Mouse (Mus musculus) heart, adult 2 months (tissue): Measurements from ENCODE around the gene Trappc6b. TPM values are rescaled to one million over a fixed set of nuclear protein-coding genes. Genes with fewer than 3 reads are reported as not detected.

Experiments used
- DNase-seq, 2 experiments: peaks; one replicate each; pipeline ENCODE4 v3.0.0; 2021
- H3K27ac ChIP-seq: fragments of 200-600 bp; 2 replicates; pipeline ENCODE4 v1.8.1; 2022
- H3K27me3 ChIP-seq: fragments of 200-500 bp; 2 replicates; pipeline ENCODE4 v1.6.1; 2012; ENCODE audit warnings: mild to moderate bottlenecking, low read length, inconsistent platforms, mixed read lengths; ENCODE audit not compliant: control insufficient read depth, insufficient read depth
- H3K36me3 ChIP-seq: fragments of 200-500 bp; 2 replicates; pipeline ENCODE4 v1.6.1; 2012; ENCODE audit warnings: low read length, inconsistent platforms; ENCODE audit not compliant: control insufficient read depth, insufficient read depth
- H3K4me1 ChIP-seq: fragments of 200-500 bp; 2 replicates; pipeline ENCODE4 v1.6.1; 2011; ENCODE audit warnings: low read length; ENCODE audit not compliant: control insufficient read depth, insufficient read depth
- H3K4me3 ChIP-seq: fragments of 200-600 bp; 2 replicates; pipeline ENCODE4 v1.8.1; 2022
- H3K79me2 ChIP-seq: fragments of 200-500 bp; replicated peaks from 2 replicates; pipeline ENCODE4 v1.6.1; 2012; ENCODE audit warnings: mild to moderate bottlenecking, inconsistent platforms, low read length, moderate library complexity, mixed read lengths; ENCODE audit not compliant: control insufficient read depth, insufficient read depth
- H3K9ac ChIP-seq: fragments of 200-500 bp; 2 replicates; pipeline ENCODE4 v1.6.1; 2012; ENCODE audit warnings: low read depth, mild to moderate bottlenecking, control low read depth, inconsistent platforms, low read length, mixed read lengths
- CTCF ChIP-seq: fragments of 200-600 bp; IDR thresholded peaks from 2 replicates; pipeline ENCODE4 v1.8.1; 2022; ENCODE audit warnings: antibody characterized with exemption, mild to moderate bottlenecking, moderate library complexity
- EP300 ChIP-seq: fragments of 200-500 bp; IDR thresholded peaks from 2 replicates; pipeline ENCODE4 v1.6.1; 2011; ENCODE audit warnings: low read depth, low read length, control low read depth; ENCODE audit not compliant: insufficient read depth
- POLR2A ChIP-seq: fragments of 200-500 bp; IDR thresholded peaks from 2 replicates; pipeline ENCODE4 v1.6.1; 2011; ENCODE audit warnings: mild to moderate bottlenecking, low read depth, low read length, control low read depth; ENCODE audit not compliant: insufficient read depth
- WGBS: fragments of 180-500 bp; shearing (Covaris S2); methylation state at CpG from one replicate; pipeline ENCODE4 v1.1.7; 2018; 5-methylcytosine and 5-hydroxymethylcytosine counted together
- intact Hi-C: fragments of 180-260 bp; cut with DNase I; formaldehyde crosslinking; loops from one replicate; pipeline ENCODE4 v1.15.1; 2025
- polyA plus RNA-seq: library from polyadenylated mRNA; depleted of rRNA; stranded (reverse); fragments of >200 nt; gene quantifications from 2 replicates; pipeline ENCODE4 v1.2.3, GENCODE M21; 2012
- total RNA-seq, 2 experiments: library from RNA; stranded (reverse); gene quantifications; 2 replicates each; pipeline ENCODE4 v1.2.3; 2021

Trappc6b gene
- total and polyA plus RNA-seq, 3 experiments, result 46.8 to 86.0 (median 70.8) TPM

DNA sequence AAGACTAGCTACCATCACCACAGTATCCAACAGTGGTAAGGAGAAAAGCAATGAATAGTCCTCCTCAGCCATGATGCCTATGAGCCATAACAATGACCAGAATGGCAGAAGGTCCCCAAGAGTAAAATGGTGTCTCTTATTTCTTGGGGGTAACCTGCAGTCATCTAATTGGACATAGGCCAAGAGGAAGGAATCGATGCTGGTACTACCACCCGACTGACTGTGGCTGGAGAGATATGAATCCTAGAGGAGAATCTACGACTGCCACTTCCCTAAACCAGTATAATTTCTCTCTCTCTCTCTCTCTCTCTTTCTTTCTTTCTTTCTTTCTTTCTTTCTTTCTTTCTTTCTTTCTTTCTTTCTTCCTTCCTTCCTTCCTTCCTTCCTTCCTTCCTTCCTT, 8.8 kb downstream of the Trappc6b start:
- H3K27me3 ChIP-seq, result no peaks in the 10 kb centered on the region
- WGBS, result 85% methylated on average over 3 of the region's 3 CpGs

DNA sequence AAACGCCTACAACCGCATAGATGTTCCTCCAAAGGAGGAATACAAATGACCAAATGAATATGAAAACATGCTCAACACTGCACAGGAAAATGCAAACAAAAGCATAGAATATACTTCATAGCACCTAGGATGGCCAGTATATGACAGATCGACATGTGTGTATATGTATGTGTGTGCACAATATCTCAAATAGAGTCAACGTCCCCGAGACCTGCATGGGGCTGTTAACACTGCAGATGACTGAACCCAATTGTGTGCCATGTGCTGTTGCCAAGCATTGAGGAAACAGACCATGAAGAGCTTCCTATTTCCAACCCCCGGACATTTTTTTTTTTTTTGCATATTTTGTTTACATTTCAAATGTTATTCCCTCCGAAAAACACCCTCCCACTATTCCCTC, 20.4 kb downstream of the Trappc6b start:
- H3K36me3 ChIP-seq, result no peaks in the 10 kb centered on the region; the same call in none of the 2 replicates
- peaks cover 2% of the 10 kb centered on the region for H3K4me1 ChIP-seq
- intact Hi-C loops, result no loop called here
- no peak overlapping the region for H3K4me3 ChIP-seq
- H3K9ac ChIP-seq, result no peak overlapping the region
- no peak for DNase-seq
- 39% methylated on average over 7 of the region's 7 CpGs for WGBS
- TF ChIP-seq CTCF (no peak), EP300 (no peak), POLR2A (no peak)
- H3K79me2 ChIP-seq, result no peaks in the 10 kb centered on the region
- no peaks in the 10 kb centered on the region for H3K27me3 ChIP-seq
- no peak overlapping the region for H3K27ac ChIP-seq

More for the DNA sequence above, 8.8 kb downstream of the Trappc6b start:
- intact Hi-C loops, result no loop called here
- Histone ChIP-seq H3K79me2 (peaks cover 11% of the 10 kb centered on the region), H3K4me3 (no peak overlapping the region), H3K4me1 (no peaks in the 10 kb centered on the region; the same call in 1 of the 2 replicates), H3K27ac (no peak overlapping the region), H3K36me3 (peaks cover 6% of the 10 kb centered on the region), H3K9ac (no peak overlapping the region)
- TF ChIP-seq EP300, result no peak
- TF ChIP-seq CTCF, result no peak
- TF ChIP-seq POLR2A, result no peak
- no peak for DNase-seq

DNA sequence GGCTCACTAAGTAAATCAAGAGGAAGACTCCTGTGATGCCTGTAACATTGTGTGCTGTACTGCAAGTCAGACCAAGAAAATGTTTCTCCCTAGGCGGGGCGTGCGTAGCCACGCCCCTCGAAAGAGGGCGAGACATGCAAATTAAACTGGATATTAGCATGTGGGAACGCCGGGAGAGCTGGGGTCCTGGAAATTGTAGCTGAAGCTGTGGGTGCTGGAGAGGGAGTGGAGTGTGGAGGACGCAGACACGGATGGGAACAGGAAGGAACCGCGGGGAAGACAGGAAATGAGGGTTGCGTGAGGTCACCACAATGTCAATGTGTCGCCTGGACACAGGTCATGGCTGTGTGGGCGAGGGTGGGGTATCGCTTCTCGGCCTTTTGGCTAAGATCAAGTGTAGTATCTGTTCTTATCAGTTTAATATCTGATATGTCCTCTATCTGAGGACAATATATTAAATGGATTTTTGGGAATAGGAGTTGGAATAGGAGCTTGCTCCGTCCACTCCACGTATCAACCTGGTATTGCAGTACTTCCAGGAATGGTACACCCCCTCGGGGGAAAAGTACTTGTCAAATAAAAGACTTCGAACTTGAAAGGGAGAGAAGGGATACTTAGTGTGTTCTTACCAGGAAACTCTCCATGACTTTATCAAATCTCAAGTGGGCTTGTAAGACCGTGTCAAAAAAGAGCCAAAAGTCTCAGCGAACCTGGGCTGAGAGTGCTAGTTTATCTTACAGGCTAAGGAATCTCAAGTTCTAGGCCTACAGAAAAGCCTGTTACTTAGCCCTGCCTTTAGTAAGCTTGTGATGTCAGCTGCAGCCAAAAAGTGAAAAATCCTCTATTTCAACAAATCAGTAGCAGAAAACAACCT, 21.1 kb downstream of the Trappc6b start:
- TF ChIP-seq CTCF (no peak), POLR2A (peak; percentile 53; the same call in 1 of the 2 replicates), EP300 (0 out of 2 replicates have a peak, but pooled peaks have one; percentile 29)
- Histone ChIP-seq H3K27ac (peak overlapping the region; percentile 63), H3K79me2 (no peaks in the 10 kb centered on the region), H3K4me1 (peaks cover 2% of the 10 kb centered on the region), H3K36me3 (no peaks in the 10 kb centered on the region; the same call in none of the 2 replicates), H3K4me3 (peak overlapping the region; percentile 23; the same call in 1 of the 2 replicates), H3K9ac (peak overlapping the region; percentile 80), H3K27me3 (no peaks in the 10 kb centered on the region)
- DNase-seq, result peak; percentile 37 to 46
- 14% methylated on average over 23 of the region's 23 CpGs for WGBS
- intact Hi-C loops, result no loop called here

- TF ChIP-seq CTCF (no peak), EP300 (no peak), POLR2A (no peak)
These were observed 21.9 kb downstream of the Trappc6b start for GRCm38 (mm10) chr12:59039162-59039970.

GRCm38 (mm10) chr12:59032101-59032500, 29.2 kb downstream of the Trappc6b start:
- peak; percentile 42 for TF ChIP-seq CTCF
- no peak for TF ChIP-seq POLR2A
- Histone ChIP-seq H3K9ac (no peak overlapping the region), H3K27ac (no peak overlapping the region), H3K79me2 (no peaks in the 10 kb centered on the region), H3K27me3 (no peaks in the 10 kb centered on the region), H3K4me3 (no peak overlapping the region), H3K36me3 (no peaks in the 10 kb centered on the region), H3K4me1 (no peaks in the 10 kb centered on the region)
- 64% methylated on average over 5 of the region's 5 CpGs for WGBS
- DNase-seq, result no peak
- intact Hi-C loops, result no loop called here

More at GRCm38 (mm10) chr12:59039162-59039970, 21.9 kb downstream of the Trappc6b start:
- intact Hi-C loops, result no loop called here
- no peaks in the 10 kb centered on the region for H3K27me3 ChIP-seq
- DNase-seq, result no peak
- no peak overlapping the region for H3K4me3 ChIP-seq
- peaks cover 2% of the 10 kb centered on the region for H3K4me1 ChIP-seq
- peak overlapping the region; percentile 63 for H3K27ac ChIP-seq
- no peaks in the 10 kb centered on the region for H3K79me2 ChIP-seq
- no peak overlapping the region for H3K9ac ChIP-seq
- H3K36me3 ChIP-seq, result no peaks in the 10 kb centered on the region; the same call in none of the 2 replicates
- 79% methylated on average over 10 of the region's 10 CpGs for WGBS

- no peak overlapping the region for H3K27ac ChIP-seq
- no peaks in the 10 kb centered on the region for H3K4me1 ChIP-seq
- WGBS, result 73% methylated on average over 4 of the region's 4 CpGs
- no peak for DNase-seq
- H3K27me3 ChIP-seq, result no peaks in the 10 kb centered on the region
- H3K79me2 ChIP-seq, result no peaks in the 10 kb centered on the region
- H3K4me3 ChIP-seq, result no peak overlapping the region
- TF ChIP-seq CTCF (no peak), POLR2A (no peak), EP300 (no peak)
- intact Hi-C loops, result no loop called here
- H3K36me3 ChIP-seq, result no peaks in the 10 kb centered on the region
- H3K9ac ChIP-seq, result no peak overlapping the region
These were observed 40.0 kb downstream of the Trappc6b start for GRCm38 (mm10) chr12:59021306-59021705.
